Mouse (Mus musculus) hindbrain, embryonic 13.5 days (tissue): Measurements from ENCODE around the gene Cnrip1. TPM values are rescaled to one million over a fixed set of nuclear protein-coding genes. Genes with fewer than 3 reads are reported as not detected.
"Not testable (repeated sequence)": the region's sequence is repeated elsewhere in the genome, so short reads cannot be mapped to it uniquely, and the experiment has no call there.

Source experiments
- ATAC-seq: fragments of 200-750 bp; cut with Nextera tagmentation; 2 replicates; pipeline ENCODE4 v1.8.0; 2017; ENCODE audit warnings: moderate TSS enrichment; ENCODE audit not compliant: low FRiP score
- H3K27ac ChIP-seq: fragments of 300-500 bp; sonication (generic); 2 replicates; pipeline ENCODE4 v1.5.1; 2015; ENCODE audit warnings: inconsistent platforms, mild to moderate bottlenecking, moderate library complexity
- H3K27me3 ChIP-seq: fragments of 300-500 bp; sonication (generic); 2 replicates; pipeline ENCODE4 v1.6.1; 2015; ENCODE audit warnings: mild to moderate bottlenecking, inconsistent platforms
- H3K36me3 ChIP-seq: fragments of 300-500 bp; sonication (generic); 2 replicates; pipeline ENCODE4 v1.6.1; 2015; ENCODE audit warnings: mild to moderate bottlenecking, inconsistent platforms
- H3K4me1 ChIP-seq: fragments of 300-500 bp; sonication (generic); replicated peaks from 2 replicates; pipeline ENCODE4 v1.6.1; 2015; ENCODE audit warnings: inconsistent platforms
- H3K4me2 ChIP-seq: fragments of 300-500 bp; sonication (generic); 2 replicates; pipeline ENCODE4 v1.6.1; 2015; ENCODE audit warnings: inconsistent platforms, mild to moderate bottlenecking, moderate library complexity
- H3K4me3 ChIP-seq: fragments of 300-500 bp; sonication (generic); 2 replicates; pipeline ENCODE4 v1.5.1; 2015; ENCODE audit warnings: mild to moderate bottlenecking, inconsistent platforms
- H3K9ac ChIP-seq: fragments of 300-500 bp; sonication (generic); 2 replicates; pipeline ENCODE4 v1.6.1; 2015; ENCODE audit warnings: mild to moderate bottlenecking, inconsistent platforms
- H3K9me3 ChIP-seq: fragments of 300-500 bp; sonication (generic); 2 replicates; pipeline ENCODE4 v1.6.1; 2016; ENCODE audit warnings: inconsistent platforms
- WGBS: fragments of 180-500 bp; shearing (Covaris S2); methylation state at CpG from one replicate; pipeline ENCODE4 v1.1.7; 2015; 5-methylcytosine and 5-hydroxymethylcytosine counted together
- polyA plus RNA-seq: library from polyadenylated mRNA; unstranded; fragments of >200 nt; fragmentation: Nextera tagmentation; extraction: Ambion mirVana; gene quantifications from 2 replicates; pipeline ENCODE4 v1.2.1, GENCODE M21; 2015

Gene Cnrip1
- polyA plus RNA-seq, result 99.1 and 99.3 TPM in 2 replicates

DNA sequence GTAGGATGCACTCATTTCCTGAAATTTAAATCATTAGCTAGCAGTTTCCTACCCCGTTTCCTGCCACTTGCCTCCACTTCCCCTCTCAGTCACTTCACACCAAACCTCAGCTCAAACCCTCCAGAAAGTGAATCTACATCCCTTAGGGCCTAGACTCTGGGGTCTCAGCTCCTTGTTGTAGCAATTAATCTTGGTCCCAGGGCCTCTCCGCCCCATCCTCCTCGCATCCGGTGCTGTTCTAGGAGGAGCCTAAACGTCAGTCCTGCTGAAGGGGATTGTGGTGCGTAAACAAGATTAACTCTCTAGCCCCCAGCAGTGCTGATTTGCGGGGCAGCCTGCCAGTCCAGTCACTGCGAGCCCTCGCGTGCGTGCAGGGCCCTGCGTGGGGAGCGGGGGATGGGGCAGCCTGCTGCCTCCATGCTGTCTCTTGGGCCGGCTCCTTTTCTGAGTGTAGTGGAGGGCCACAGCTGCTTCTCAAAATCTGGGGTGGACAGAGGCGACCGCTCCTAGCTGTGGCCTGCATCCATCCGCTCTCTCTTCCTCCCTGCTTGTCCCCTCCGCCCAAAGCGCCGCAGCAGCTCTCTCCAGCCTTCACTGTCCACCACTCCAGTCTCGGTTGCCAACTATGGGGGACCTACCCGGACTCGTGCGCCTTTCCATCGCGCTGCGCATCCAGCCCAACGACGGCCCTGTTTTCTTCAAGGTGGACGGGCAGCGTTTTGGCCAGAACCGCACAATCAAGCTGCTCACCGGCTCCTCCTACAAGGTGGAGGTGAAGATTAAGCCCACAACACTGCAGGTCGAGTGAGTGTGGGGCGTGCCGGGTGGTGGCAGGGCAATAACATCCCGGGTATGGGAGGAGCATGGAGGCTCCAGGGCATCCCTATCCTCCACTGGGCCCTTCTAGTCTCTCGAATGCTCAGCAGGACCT, at the start of gene Cnrip1, which contains the start of gene Plek:
Cnrip1 (plus strand) TSS at position 42 of the 931 bp plus-strand sequence.
Plek (minus strand) TSS at position 837 of the 931 bp plus-strand sequence.
- Histone ChIP-seq H3K4me2 (peak within 1 kb of the TSS; percentile 72), H3K4me3 (peak within 1 kb of the TSS; percentile 79), H3K36me3 (no peaks in the 10 kb centered on the region; the same call in 1 of the 2 replicates), H3K9ac (peak within 1 kb of the TSS; percentile 91), H3K9me3 (no peaks in the 10 kb centered on the region), H3K27ac (peak within 1 kb of the TSS; percentile 95), H3K4me1 (peaks cover 26% of the 10 kb centered on the region), H3K27me3 (no peaks in the 10 kb centered on the region)
- WGBS, result under 1% methylated on average over 37 of the region's 38 CpGs
- peak; percentile 98 for ATAC-seq

- ATAC-seq, result no peak
- Histone ChIP-seq H3K4me1 (no peaks in the 10 kb centered on the region), H3K27ac (no peak overlapping the region), H3K9me3 (no peaks in the 10 kb centered on the region), H3K27me3 (no peaks in the 10 kb centered on the region), H3K4me2 (no peak overlapping the region), H3K9ac (no peak overlapping the region), H3K36me3 (no peaks in the 10 kb centered on the region), H3K4me3 (no peak overlapping the region)
- 92% methylated on average over 7 of the region's 7 CpGs for WGBS
These were observed 48.5 kb upstream of the Cnrip1 start for GRCm38 (mm10) chr11:17002739-17003373.

- no peaks in the 10 kb centered on the region for H3K27me3 ChIP-seq
- no peaks in the 10 kb centered on the region for H3K4me1 ChIP-seq
- WGBS, result 81% methylated on average over 3 of the region's 3 CpGs
- no peak overlapping the region for H3K27ac ChIP-seq
- no peak for ATAC-seq
- H3K9ac ChIP-seq, result no peak overlapping the region
- H3K9me3 ChIP-seq, result no peaks in the 10 kb centered on the region
- no peak overlapping the region for H3K4me3 ChIP-seq
- H3K36me3 ChIP-seq, result no peaks in the 10 kb centered on the region
- H3K4me2 ChIP-seq, result no peak overlapping the region
These were observed 47.6 kb upstream of the Cnrip1 start for GRCm38 (mm10) chr11:17003757-17004156.

- Histone ChIP-seq H3K4me1 (no peaks in the 10 kb centered on the region), H3K4me2 (no peak overlapping the region), H3K9me3 (no peaks in the 10 kb centered on the region), H3K27ac (no peak overlapping the region), H3K27me3 (no peaks in the 10 kb centered on the region), H3K4me3 (no peak overlapping the region), H3K9ac (no peak overlapping the region), H3K36me3 (no peaks in the 10 kb centered on the region)
- WGBS, result 91% methylated on average over 4 of the region's 4 CpGs
- no peak for ATAC-seq
These were observed 46.2 kb upstream of the Cnrip1 start for GRCm38 (mm10) chr11:17004899-17005846.

- H3K4me1 ChIP-seq, H3K36me3 ChIP-seq, H3K27ac ChIP-seq, H3K9me3 ChIP-seq, ATAC-seq, H3K9ac ChIP-seq, H3K4me2 ChIP-seq, H3K4me3 ChIP-seq, H3K27me3 ChIP-seq: not testable (repeated sequence)
- 77% methylated on average over 3 of the region's 3 CpGs for WGBS
These were observed 44.9 kb upstream of the Cnrip1 start for GRCm38 (mm10) chr11:17006526-17006925.

DNA sequence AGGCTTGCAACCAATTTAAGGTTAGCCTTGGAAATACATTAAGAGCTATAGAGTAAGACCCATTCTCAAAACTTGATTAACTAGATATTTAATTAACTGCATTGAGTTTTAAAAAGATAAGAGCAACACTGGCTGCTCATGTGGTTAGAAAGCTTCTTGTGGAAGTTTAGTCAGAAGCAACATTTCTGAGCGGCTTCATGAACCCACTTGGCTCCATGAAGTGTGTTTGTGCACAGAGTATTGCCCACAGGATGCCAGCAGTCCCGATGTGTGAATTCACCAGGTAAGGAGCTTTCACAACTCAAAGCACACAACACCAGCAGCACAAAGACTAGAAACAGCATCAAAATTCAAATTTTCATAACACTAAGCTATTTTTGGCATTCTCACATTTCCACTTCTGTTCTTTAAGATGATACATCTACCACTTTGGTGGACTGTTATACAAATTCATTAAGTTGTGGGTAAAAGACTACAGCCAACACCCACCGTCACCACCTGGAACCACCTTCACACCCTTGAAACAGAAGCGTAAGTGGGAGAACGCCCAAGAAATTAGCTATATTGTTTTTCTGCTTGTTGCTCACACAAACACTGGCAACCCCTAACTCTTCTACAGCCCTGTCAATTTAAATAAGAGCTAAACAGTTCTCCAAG, 43.7 kb upstream of the Cnrip1 start:
- ATAC-seq, result no peak

GRCm38 (mm10) chr11:17008498-17008941, 42.9 kb upstream of the Cnrip1 start:
- Histone ChIP-seq H3K36me3 (no peaks in the 10 kb centered on the region), H3K27ac (no peak overlapping the region), H3K4me2 (no peak overlapping the region), H3K4me1 (no peaks in the 10 kb centered on the region), H3K4me3 (no peak overlapping the region), H3K27me3 (no peaks in the 10 kb centered on the region), H3K9me3 (no peaks in the 10 kb centered on the region), H3K9ac (no peak overlapping the region)
- no peak for ATAC-seq
- 76% methylated on average over 7 of the region's 7 CpGs for WGBS

More for the DNA sequence above, 43.7 kb upstream of the Cnrip1 start:
- Histone ChIP-seq H3K4me3 (no peak overlapping the region), H3K4me2 (no peak overlapping the region), H3K4me1 (no peaks in the 10 kb centered on the region), H3K36me3 (no peaks in the 10 kb centered on the region), H3K27me3 (no peaks in the 10 kb centered on the region), H3K9ac (no peak overlapping the region), H3K27ac (no peak overlapping the region), H3K9me3 (no peaks in the 10 kb centered on the region)
- WGBS, result 92% methylated on average over 5 of the region's 5 CpGs

GRCm38 (mm10) chr11:17012948-17013347, 38.4 kb upstream of the Cnrip1 start:
- no peak for ATAC-seq
- H3K9me3 ChIP-seq, result no peaks in the 10 kb centered on the region
- H3K4me2 ChIP-seq, result no peak overlapping the region
- H3K36me3 ChIP-seq, result no peaks in the 10 kb centered on the region; the same call in 1 of the 2 replicates
- no peak overlapping the region for H3K4me3 ChIP-seq
- H3K27ac ChIP-seq, result no peak overlapping the region
- H3K4me1 ChIP-seq, result no peaks in the 10 kb centered on the region
- H3K9ac ChIP-seq, result no peak overlapping the region
- H3K27me3 ChIP-seq, result no peaks in the 10 kb centered on the region

DNA sequence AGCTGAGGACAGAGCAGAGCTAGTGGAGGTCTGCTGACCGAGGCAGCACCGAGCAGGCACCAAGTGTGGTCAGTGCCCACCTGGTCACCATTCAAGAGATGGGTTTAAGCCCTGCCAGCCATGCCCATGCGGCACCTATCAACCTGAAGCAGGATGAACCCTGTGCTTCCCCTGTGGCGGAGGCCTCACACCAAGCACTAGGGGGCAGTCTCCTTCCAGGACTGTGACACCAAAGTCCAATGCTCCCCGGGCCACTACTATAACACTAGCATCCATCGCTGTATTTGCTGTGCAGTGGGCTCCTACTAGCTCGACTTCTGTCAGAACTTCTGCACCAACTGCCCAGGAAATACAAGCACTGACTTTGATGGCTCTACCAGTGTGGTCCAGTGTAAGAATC, 32.1 kb upstream of the Cnrip1 start:
- H3K36me3 ChIP-seq, result peaks cover 3% of the 10 kb centered on the region; the same call in 1 of the 2 replicates
- H3K4me1 ChIP-seq, result no peaks in the 10 kb centered on the region
- no peak for ATAC-seq
- no peaks in the 10 kb centered on the region for H3K27me3 ChIP-seq
- peaks cover 11% of the 10 kb centered on the region for H3K9me3 ChIP-seq
- H3K4me3 ChIP-seq, result no peak overlapping the region
- H3K27ac ChIP-seq, result no peak overlapping the region
- no peak overlapping the region for H3K4me2 ChIP-seq
- 94% methylated on average over 7 of the region's 7 CpGs for WGBS
- no peak overlapping the region for H3K9ac ChIP-seq

- ATAC-seq, result no peak
- no peaks in the 10 kb centered on the region for H3K27me3 ChIP-seq
- 0 out of 2 replicates have a peak, but pooled peaks cover 3% of the 10 kb centered on the region for H3K36me3 ChIP-seq
- no peaks in the 10 kb centered on the region for H3K4me1 ChIP-seq
- 86% methylated on average over 6 of the region's 6 CpGs for WGBS
- H3K9ac ChIP-seq, result no peak overlapping the region
- no peak overlapping the region for H3K4me2 ChIP-seq
- no peak overlapping the region for H3K27ac ChIP-seq
- H3K9me3 ChIP-seq, result peaks cover 9% of the 10 kb centered on the region
- H3K4me3 ChIP-seq, result no peak overlapping the region
These were observed 28.2 kb upstream of the Cnrip1 start for GRCm38 (mm10) chr11:17023206-17023605.

DNA sequence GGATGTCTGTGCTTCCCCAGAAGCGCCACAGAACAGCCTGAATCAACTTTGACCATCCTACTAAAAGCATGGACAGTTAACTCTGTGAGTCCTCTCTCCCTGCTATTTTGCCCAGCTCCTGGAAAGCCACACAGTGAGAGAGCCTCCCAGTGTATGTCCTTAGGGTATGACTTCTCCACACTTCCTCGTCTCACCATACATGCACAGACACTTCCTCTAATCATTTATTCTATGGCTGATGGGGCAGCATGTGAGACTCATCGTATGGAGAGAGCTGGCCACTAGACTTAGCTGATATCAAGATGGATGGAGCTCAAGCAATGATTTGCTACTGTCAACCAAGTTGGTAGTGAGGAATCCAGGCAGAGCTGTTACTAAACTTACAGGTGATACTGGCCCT, 27.4 kb upstream of the Cnrip1 start:
- no peaks in the 10 kb centered on the region for H3K36me3 ChIP-seq
- 84% methylated on average over 3 of the region's 3 CpGs for WGBS
- no peaks in the 10 kb centered on the region for H3K27me3 ChIP-seq
- peaks cover 4% of the 10 kb centered on the region; the same call in 1 of the 2 replicates for H3K9me3 ChIP-seq
- H3K4me3 ChIP-seq, result no peak overlapping the region
- no peak overlapping the region for H3K4me2 ChIP-seq
- ATAC-seq, result no peak
- H3K27ac ChIP-seq, result no peak overlapping the region
- H3K4me1 ChIP-seq, result no peaks in the 10 kb centered on the region
- no peak overlapping the region for H3K9ac ChIP-seq
